Mouse (Mus musculus) thymus, postnatal 4 days (tissue): ENCODE data around the gene Lzts2.

ENCODE experiments used
- DNase-seq: peaks from one replicate; pipeline ENCODE4 v3.0.0; 2021

Gene Lzts2

DNA sequence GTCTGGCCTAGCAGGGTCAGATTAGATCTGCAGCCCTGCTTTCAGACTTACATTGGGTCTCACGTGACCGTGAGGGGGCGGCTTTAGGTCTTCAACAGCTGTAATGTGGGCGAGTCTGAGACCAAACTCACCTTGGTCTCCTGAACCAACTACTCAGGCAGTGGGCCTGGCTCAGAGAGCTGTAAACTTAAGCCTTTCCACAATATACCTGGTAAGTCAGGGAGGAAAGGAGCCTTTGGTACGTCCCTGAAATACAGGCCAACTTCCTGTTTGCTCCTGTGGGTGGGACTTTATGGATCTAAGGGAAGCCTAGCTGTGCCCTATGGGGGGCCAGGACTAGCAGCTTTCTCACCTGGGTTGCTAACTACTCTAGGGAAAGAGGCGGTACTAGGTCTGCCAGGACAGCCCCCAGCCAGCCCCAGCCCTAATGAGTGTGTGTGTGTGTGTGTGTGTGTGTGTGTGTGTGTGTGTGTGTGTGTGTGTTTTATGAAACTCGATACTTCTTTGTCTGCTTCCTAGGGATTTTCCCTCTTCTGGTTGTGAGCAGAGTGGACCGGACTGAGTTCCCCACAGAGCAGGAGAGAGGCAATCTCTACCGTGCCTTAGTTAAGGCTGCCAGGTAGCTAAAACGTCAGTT is at the start of gene Lzts2:
Lzts2 (plus strand) TSS at position 80 of the 637 bp plus-strand sequence.
- DNase-seq, result peak; percentile 36

DNA sequence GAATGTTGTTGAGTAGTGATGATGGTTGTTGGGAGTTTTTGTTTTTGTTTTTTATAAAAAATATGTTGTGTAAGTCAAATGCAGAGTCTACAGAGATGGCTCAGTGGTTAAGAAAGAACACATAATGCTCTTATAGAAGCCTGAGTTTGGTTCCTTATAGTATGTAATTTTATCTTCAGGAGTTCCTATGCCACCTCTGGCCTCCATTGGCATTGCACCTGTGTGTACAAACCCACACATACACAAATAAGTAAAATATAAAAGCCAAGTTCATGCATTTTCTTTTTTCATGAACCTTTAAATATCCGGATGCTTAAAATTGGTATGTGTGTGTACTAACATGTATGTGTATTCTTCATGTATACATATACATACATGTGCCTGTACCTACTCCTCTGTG is 48.2 kb upstream of the Lzts2 start:
- DNase-seq, result no peak

DNA sequence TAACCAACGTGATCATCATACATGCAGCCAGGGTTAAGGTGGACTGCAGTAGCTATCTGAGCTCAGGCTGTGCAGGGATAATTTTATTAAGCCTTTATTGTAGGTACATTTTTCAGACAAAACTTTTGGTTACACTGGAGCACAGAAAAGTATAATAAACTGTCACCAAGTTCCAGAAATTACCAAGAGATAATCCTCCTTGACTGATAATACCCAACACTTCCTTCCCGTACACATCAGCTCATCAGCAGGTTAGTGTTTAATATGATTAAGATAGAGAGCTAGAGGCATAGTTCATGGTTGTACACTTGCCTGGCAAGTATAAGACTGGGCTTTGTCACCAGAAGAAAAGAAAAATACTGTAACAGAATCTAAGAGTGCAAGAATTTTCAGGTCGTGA is 45.9 kb upstream of the Lzts2 start:
- no peak for DNase-seq

DNA sequence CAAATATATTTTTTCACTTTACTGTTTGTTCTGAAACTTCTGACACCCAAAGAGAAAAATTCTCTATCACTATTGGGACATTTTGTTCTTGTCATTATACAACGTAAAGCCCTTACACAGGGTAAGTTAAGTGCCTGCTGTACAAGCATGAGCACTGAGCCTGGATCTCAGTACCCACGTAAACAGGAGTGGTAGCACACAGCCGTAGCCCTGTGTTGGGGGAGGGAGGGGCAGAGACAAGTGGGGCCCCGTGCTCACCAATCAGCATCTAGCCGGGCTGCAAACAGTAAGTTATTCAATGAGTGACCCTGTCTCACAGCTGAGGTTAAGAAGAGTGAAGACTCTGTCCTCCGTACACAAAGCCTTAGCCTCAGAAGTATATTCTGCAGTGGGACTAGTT is 37.6 kb upstream of the Lzts2 start:
- DNase-seq, result no peak

DNA sequence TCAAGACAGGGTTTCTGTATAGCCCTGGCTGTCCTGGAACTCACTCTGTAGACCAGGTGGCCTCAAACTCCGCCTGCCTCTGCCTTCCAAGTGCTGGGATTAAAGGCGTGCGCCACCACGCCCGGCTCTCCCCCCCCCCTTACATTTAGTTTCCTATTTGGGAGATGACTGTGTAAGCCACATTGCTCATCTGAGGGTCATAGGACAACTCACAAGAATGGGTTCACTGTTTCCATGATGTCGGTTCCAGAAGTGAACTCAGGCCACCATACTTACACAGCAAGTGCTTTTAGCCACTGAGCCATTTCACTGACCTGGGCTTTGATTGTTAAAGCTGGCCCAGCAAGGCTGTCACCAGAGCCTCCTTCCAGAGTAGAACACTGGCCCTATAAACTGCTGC is 37.1 kb upstream of the Lzts2 start:
- no peak for DNase-seq

DNA sequence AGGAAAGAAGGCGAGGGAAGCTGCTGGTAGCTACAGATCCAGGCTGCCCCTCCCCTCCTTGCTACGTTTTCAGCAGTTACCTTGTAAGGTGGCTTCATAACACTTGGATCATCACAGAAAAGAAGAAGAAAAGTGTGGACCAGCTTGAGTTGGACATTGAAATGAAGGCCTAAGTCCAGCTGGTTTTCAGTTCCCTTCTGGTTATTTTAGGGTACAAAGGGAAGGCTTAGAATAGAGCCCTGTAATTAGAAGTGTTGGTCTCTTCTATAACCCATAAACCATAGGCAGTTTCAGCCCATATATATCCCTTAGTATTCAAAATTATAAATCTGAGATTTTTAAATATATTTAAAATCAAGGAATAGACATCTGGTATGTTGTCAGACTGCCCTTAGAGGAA is 33.4 kb upstream of the Lzts2 start:
- DNase-seq, result no peak

DNA sequence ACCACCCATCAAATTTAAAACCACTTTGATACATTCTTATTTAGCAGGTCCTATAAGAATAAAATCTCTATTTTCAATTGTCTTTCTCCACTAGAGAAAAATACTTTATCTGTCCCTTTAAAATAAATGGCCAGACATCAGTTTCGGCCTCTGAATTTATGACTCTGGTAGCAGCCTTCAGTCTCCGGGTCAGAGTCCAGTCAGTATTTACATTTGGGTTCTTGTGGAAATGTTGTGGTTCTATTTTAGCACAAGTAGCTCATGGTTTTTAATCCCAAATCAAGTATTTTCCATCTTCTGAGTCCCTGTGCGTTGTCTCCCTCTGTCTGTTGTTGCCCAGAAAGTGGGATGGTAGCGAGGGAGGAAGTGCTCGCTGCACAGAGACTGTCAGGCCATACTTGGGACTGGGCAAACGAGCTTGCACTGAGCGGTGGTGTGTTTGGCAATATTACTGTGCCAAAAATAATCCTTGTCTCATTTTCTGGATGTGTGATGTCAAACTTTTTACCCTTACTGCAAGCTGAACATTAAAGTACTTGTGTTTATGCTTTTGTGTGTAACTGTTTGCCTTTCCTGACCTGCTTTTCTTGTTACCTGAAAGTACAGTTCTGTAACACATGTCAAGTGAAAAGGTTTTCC is 31.6 kb upstream of the Lzts2 start:
- DNase-seq, result no peak

DNA sequence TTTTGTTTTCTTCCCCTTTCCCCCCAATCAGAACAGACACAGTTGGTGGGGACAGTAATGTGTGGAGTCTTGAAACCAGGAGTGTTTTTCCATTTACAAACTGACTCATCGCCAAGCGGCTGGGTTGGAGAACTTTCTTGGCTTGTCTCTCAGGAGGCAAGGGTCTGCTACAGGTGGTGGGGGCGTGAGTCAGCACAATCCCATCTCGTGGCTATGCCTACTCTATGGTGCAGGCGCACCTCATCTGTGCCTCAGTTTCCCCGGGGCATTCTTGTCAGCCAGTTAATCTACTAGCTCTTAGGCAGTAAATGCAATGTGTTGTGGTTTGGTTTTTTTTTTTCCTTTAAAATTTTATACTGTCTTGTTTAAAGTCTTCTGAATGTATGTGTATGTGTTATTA is 30.8 kb upstream of the Lzts2 start:
- DNase-seq, result no peak

DNA sequence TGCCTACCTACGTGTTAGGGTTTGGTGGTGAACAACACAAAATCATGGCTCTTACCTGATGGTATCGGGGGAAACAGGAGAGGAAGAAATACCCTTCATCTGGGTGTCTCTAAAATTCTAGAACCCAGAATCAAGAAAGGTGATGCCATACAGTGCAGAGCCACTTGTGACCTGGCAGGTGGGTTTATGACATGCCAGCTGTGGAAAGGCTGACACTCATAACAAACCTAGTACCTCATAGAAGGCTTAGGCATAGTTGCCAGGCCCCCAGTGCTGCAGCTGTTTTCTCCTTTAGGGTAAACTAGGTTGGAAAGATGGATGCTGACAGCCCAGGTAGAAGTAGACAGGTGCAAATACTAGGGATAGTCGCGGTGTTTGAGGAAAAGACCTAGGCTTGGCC is 29.8 kb upstream of the Lzts2 start:
- no peak for DNase-seq

DNA sequence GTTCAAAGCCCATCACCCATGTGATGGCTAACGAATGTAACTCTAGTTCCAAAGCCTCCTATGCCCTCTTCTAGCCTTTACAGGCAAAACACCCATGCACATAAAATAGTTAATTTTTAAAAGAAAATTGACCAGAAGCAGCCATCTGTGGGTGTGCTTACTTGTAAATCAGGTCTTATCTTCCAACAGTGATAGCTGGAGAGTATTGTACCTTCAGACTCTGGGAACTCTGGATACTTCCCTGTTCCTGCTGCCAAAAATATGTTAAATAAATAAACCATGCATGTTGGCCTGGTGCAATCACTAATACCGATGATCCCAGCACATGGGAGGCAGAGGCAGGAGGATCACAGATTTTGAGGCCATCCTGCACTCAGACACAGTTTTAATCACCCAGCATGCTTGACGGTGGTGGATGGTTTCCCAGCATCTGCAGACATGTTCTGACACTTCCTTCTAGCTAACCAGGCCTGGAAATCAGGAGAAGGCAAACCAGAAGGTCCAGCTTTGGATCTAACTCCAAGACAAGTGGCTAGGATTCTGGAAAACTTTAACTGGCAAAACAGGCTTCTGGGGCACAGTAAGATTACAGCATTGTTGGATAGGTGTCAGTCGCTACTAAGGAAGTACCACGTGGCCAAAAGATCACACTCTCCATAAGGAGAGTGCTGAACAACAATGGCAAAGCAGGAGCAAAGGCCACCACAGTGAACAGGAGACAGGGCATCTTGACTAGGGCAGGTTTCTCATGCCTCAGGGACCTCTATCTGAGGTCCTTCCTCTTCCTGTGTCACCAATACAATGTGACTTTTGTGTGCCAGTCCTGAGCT is 28.8 kb upstream of the Lzts2 start:
- DNase-seq, result peak; percentile 1

DNA sequence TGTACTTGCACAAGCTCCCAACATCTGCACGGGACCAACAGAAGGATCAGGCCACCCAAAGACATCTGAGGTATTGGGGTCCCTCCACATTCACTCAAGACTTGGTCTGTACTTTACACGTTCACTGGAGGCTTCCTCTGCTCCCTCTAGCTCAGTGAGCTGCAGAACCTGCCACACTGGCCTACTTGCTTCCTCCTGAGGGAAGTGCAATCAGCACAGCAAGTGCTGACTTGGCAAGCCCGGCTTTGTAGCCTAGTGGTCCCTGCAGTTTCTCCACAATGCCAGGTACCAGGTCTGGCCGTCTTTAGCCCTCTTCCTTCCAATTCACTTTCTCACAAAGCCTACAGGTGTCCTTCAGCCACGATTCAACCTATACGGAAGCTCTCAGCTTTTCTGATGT is 27.2 kb upstream of the Lzts2 start:
- DNase-seq, result peak; percentile 6

DNA sequence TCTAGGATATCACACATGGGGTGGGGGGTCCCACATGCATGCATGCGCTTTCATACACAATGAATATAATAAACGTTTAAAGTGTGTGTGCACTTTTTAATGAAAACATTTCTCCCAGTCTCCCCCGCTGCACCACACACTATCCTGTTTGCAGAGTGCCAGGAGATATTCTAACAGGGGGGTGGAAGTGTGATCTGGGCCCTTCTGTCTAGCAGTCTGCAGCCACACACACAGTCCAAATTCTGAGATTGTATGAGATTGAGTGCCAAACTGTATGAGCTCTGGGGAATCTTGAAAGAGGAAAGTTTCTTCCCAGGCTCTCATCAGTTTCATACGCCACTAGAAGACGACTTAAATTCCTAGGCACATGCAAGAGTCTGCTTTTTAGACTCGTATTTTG is 26.4 kb upstream of the Lzts2 start:
- peak; percentile 2 for DNase-seq

DNA sequence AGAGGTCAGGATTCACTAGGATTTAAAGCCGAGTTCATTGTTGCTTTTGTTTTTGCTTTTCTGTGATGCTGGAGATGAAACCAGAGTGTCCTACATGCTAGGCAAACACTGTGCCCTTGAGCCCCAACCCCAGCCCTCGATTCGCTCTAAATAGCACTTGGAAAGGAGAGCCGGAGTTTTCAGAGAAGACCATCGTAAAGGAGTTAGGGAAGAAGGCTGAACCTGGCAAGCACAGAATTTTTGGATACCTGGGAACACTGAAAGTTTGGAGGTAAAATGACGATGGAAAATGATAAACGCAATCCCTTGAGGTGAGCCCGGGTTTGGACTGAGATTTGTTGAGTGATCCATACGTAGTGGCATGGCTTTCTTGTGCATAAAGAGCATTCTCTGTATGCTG is 25.9 kb upstream of the Lzts2 start:
- no peak for DNase-seq

DNA sequence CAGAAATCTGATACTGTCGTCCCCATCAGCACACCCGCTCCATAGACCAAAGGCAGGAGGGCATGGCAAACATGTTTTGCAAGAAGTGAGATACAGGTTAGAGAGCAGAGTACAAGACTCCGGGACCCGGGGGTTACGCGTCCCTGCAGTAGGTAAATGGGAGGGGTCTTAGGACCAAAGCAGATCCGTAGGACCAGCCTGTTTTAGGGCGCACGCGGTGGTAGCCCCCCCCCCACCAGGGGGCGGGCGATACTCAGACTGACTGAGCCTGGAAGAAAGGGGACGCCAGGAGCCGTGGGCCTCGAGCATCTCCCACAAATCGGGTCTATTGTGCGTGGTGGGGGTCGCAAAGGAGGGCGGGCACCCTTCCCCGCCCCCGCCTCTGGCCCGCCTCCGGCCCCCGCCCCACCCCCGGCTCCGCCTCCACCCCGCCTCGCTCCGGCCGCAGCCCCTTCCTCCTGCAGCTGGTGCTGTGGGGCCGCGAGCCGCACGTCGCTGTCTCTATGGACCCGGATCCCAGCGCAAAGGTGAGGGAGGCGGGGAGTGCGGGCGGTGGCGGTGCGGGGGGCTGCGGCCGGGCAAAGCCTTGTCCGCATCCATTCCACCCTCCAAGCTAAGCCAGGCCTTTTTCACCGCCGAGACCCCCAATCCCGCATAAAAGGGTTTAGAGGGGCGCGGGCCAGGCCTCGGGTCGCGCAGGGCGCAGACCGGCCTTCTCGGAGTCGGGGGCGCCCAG is 25.2 kb upstream of the Lzts2 start, which contains the start of gene Sema4g:
Sema4g (plus strand) TSS at position 271 of the 736 bp plus-strand sequence.
- peak; percentile 81 for DNase-seq

DNA sequence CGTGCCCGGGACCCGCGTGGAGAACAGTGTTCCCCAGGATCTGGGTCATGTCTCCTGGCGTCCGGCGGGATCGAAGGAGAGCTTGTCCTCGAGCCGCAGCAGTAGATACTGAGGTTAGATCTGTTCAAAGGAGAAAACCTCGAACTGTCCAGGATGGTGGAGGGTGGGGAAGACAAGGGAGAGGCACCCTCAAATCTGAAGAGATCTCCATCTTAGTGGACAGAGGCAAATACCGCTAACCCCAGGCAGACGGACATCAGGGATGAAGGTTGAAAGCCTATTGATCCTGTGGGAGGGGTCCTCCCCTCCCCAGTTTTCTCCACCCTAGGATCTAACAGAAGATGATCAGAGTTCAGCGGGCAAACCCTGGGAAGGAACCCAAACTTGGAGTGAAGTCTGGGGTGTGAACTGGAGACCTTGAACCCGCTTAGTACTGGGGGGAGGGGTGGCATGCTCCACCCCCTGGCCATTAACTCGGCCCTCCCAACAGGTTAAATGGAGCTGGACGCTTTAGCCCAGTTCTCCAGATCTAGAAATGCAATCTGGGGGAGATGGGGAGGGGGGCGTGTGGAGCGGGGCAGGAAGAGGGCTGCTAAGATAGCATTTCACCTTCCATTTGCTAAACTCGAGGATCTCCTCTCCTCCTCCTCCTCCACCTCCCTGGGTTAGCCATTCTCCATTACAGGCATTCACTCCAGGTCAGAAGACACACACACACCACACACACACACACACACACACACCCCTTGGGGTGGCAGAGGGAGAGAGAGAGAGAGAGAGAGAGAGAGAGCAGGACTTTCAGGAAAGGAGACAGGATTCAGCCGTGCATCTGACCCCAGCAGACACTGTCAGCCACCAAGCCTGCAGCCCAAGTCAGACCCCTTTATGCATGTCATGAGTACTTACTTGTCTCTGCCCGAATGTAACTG is 24.4 kb upstream of the Lzts2 start:
- DNase-seq, result peak; percentile 8

DNA sequence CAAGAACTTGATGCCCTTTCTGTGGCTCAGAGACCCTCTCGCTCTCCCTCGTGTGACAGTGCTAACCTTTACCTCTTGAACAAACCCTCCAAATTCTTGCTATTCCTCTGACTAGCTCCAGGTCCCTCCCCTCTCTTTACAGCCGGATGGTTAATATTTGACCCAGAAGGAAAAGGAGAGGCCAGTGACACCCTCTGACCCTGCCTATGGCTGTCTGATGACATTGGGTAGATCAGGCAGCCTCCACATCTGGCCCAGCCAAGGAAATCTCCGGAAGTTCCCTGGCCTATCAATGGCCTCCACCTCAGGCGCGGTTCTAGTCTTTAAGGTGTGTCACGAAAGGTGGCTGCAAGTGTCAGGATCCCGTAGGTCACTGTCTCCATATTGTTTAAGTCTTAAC is 23.2 kb upstream of the Lzts2 start:
- DNase-seq, result no peak

DNA sequence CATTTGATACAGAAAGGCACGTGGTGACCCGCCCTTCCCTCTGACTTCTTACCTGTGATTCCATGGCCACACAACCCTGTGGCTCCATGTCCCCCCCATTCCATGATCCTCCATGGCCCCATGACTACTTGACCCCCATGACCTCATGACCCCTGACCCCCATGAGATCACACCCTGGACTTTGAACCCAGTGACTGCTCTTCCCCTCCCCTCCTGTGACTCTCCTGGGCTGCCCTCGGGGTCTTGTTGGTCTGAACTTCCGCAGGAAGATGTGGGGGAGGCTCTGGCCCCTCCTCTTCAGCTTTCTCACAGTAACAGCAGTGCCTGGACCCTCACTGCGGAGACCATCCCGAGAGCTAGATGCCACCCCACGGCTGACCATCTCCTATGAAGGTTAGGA is 22.0 kb upstream of the Lzts2 start:
- peak; percentile 31 for DNase-seq

DNA sequence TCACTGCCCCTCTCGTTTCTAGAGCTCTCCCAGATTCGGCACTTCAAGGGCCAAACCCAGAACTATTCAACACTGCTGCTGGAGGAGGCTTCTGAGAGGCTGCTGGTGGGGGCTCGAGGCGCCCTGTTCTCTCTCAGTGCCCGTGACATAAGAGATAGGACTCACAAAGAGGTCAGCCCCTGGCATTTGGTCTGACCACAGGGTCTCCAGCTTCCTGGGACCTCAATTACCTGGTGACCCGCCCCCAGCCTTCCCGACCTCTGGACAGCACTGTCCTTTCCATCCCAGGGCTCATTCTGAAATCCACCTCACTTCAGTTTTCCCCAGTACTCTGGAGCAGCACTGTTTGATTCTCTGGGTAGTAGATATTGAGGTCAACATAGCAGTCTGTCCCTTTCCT is 21.5 kb upstream of the Lzts2 start:
- no peak for DNase-seq

DNA sequence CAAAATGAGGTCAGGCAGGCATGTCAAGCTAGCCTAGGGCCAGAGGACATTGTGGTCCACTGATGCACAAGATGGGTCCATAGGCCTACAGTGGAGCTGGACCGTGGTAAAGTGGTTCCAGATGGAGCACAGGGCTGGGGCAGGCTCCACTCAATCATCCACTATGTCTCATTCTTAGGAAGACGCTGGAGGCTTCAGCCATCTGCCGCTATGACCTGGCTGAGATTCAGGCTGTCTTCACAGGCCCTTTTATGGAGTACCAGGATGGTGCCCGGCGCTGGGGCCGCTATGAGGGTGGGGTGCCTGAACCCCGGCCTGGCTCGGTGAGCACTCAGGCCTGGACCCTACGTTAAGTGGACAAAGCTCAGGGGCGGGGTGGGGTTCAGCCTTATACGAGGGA is 16.4 kb upstream of the Lzts2 start:
- DNase-seq, result no peak

DNA sequence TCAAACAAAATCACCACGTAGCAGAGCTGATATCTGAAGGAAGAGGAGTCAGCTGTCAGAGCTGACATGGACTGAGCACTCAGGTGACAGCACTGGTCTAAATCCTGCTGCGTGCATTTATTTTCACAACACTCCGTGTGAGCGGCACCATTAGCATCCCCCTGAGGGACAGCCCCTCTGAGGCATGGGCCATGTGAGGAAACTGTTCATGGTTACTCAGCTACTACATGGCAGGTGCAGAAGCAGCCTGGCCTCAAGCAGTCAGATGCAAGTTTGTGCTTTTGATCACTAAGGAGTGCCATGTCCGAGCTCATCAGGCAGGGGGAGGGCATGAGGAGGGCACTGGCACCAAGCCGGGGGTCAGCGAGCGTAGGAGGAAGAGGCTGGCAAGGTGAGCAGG is 14.6 kb upstream of the Lzts2 start:
- no peak for DNase-seq

DNA sequence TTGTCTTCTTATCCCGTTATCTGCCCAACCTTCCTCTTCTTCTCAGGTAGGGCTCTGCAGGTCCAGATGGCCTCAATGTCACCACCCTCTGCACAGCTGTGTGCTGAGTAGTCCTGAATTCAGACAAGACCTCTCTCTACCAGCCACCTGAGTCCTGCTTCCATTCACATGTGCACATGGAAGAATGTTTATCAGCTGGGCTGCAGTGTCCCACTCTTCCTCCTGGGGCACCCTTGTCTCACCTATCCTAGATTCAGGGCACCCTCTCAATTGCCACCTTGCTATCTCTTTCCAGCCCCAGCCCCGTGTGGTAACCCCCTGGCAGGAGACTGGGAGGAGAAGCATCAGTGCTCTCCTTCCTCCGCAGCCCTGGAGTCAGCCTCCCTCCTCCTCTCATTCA is 11.9 kb upstream of the Lzts2 start:
- peak; percentile 42 for DNase-seq
